Mouse (Mus musculus): Measurements from ENCODE around the gene Zfp729b.

Zfp729b gene

GRCm38 (mm10) chr13:67609066-67609876, at the start of gene Zfp729b:
Zfp729b (minus strand) TSS chr13:67609707.
- DNase-seq, result peak; percentile 93

GRCm38 (mm10) chr13:67652496-67652895, 43.0 kb upstream of the Zfp729b start:
- DNase-seq, result no peak

- peak; percentile 81 for DNase-seq
Observed at GRCm38 (mm10) chr13:67637294-67638007, 27.9 kb upstream of the Zfp729b start, which contains the start of the genes Gm49345 and Zfp729a. Gm49345 (minus strand) TSS chr13:67637769. Zfp729a (minus strand) TSS chr13:67637791.

- no peak for DNase-seq
Observed at GRCm38 (mm10) chr13:67610108-67610507, 601 bp upstream of the Zfp729b start.

- no peak for DNase-seq
Observed at GRCm38 (mm10) chr13:67572591-67573189, 36.8 kb downstream of the Zfp729b start.

- no peak for DNase-seq
Observed at GRCm38 (mm10) chr13:67553730-67554129, 55.8 kb downstream of the Zfp729b start, which contains the start of gene Zfp748. Zfp748 (minus strand) TSS chr13:67553830.

- peak; percentile 86 for DNase-seq
Observed at GRCm38 (mm10) chr13:67552505-67553346, 56.8 kb downstream of the Zfp729b start.

GRCm38 (mm10) chr13:67545941-67546340, 63.6 kb downstream of the Zfp729b start:
- DNase-seq, result no peak

All from thymus, postnatal 4 days (tissue).